Mouse (Mus musculus): ENCODE measurements around the gene Orc3. TPM values are rescaled to one million over a fixed set of nuclear protein-coding genes. Genes with fewer than 3 reads are reported as not detected.

The Orc3 gene
- polyA plus RNA-seq, 1 experiment = 44.2 TPM

- Histone ChIP-seq H3K27ac (ENCODE audit: insufficient read depth, low read length) (no peak overlapping the region), H3K27me3 (ENCODE audit: control insufficient read depth, insufficient read depth, low read length) (no peaks in the 10 kb centered on the region), H3K4me3 (replicated peaks; ENCODE audit: insufficient read depth, low read depth, low read length) (peak overlapping the region; percentile 76), H3K4me1 (ENCODE audit: control insufficient read depth, insufficient read depth, low read length) (peaks cover 4% of the 10 kb centered on the region)
- WGBS = 38% methylated on average over 8 of the region's 8 CpGs
- TF ChIP-seq POLR2A (IDR thresholded peaks at IDR 0.05; ENCODE audit: borderline replicate concordance, insufficient read depth, low read length) (no peak), CTCF (IDR thresholded peaks at IDR 0.05; ENCODE audit: borderline replicate concordance, insufficient read depth, low read depth, low read length) (no peak)
- DNase-seq = no peak
Measured at GRCm38 (mm10) chr4:34616146-34616545, 1.4 kb upstream of the Orc3 start.

- Histone ChIP-seq H3K4me1 (ENCODE audit: control insufficient read depth, insufficient read depth, low read length) (peaks cover 4% of the 10 kb centered on the region), H3K27me3 (ENCODE audit: control insufficient read depth, insufficient read depth, low read length) (no peaks in the 10 kb centered on the region), H3K4me3 (replicated peaks; ENCODE audit: insufficient read depth, low read depth, low read length) (peak overlapping the region; percentile 76), H3K27ac (ENCODE audit: insufficient read depth, low read length) (peak overlapping the region; percentile 67; the same call in 1 of the 2 replicates)
- WGBS = 1% methylated on average over 13 of the region's 13 CpGs
- peak; percentile 33 to 54 for DNase-seq
- TF ChIP-seq CTCF (IDR thresholded peaks at IDR 0.05; ENCODE audit: borderline replicate concordance, insufficient read depth, low read depth, low read length) (no peak), POLR2A (IDR thresholded peaks at IDR 0.05; ENCODE audit: borderline replicate concordance, insufficient read depth, low read length) (no peak)
Measured at GRCm38 (mm10) chr4:34615303-34615702, 559 bp upstream of the Orc3 start.

GRCm38 (mm10) chr4:34613571-34614145 is 1.1 kb downstream of the Orc3 start:
- TF ChIP-seq CTCF (IDR thresholded peaks at IDR 0.05; ENCODE audit: borderline replicate concordance, insufficient read depth, low read depth, low read length) = no peak
- TF ChIP-seq POLR2A (IDR thresholded peaks at IDR 0.05; ENCODE audit: borderline replicate concordance, insufficient read depth, low read length) = no peak
- Histone ChIP-seq H3K4me1 (ENCODE audit: control insufficient read depth, insufficient read depth, low read length) (peaks cover 4% of the 10 kb centered on the region), H3K27me3 (ENCODE audit: control insufficient read depth, insufficient read depth, low read length) (no peaks in the 10 kb centered on the region), H3K27ac (ENCODE audit: insufficient read depth, low read length) (no peak overlapping the region), H3K4me3 (replicated peaks; ENCODE audit: insufficient read depth, low read depth, low read length) (peak overlapping the region; percentile 33)
- WGBS = 34% methylated on average over 6 of the region's 6 CpGs
- DNase-seq = peak; percentile 24

GRCm38 (mm10) chr4:34606658-34607057 is 8.1 kb downstream of the Orc3 start:
- no peak for DNase-seq
- H3K4me1 ChIP-seq (ENCODE audit: control insufficient read depth, insufficient read depth, low read length) = no peaks in the 10 kb centered on the region
- H3K27me3 ChIP-seq (ENCODE audit: control insufficient read depth, insufficient read depth, low read length) = no peaks in the 10 kb centered on the region
- H3K27ac ChIP-seq (ENCODE audit: insufficient read depth, low read length) = no peak overlapping the region
- WGBS = 97% methylated on average over 10 of the region's 10 CpGs
- TF ChIP-seq CTCF (IDR thresholded peaks at IDR 0.05; ENCODE audit: borderline replicate concordance, insufficient read depth, low read depth, low read length) (no peak), POLR2A (IDR thresholded peaks at IDR 0.05; ENCODE audit: borderline replicate concordance, insufficient read depth, low read length) (no peak)
- no peak overlapping the region for H3K4me3 ChIP-seq (replicated peaks; ENCODE audit: insufficient read depth, low read depth, low read length)

GRCm38 (mm10) chr4:34603123-34603522 is 11.6 kb downstream of the Orc3 start:
- TF ChIP-seq POLR2A (IDR thresholded peaks at IDR 0.05; ENCODE audit: borderline replicate concordance, insufficient read depth, low read length) (no peak), CTCF (IDR thresholded peaks at IDR 0.05; ENCODE audit: borderline replicate concordance, insufficient read depth, low read depth, low read length) (no peak)
- Histone ChIP-seq H3K4me1 (ENCODE audit: control insufficient read depth, insufficient read depth, low read length) (no peaks in the 10 kb centered on the region), H3K27me3 (ENCODE audit: control insufficient read depth, insufficient read depth, low read length) (no peaks in the 10 kb centered on the region), H3K4me3 (replicated peaks; ENCODE audit: insufficient read depth, low read depth, low read length) (no peak overlapping the region), H3K27ac (ENCODE audit: insufficient read depth, low read length) (no peak overlapping the region)
- 47% methylated on average over 6 of the region's 6 CpGs for WGBS
- DNase-seq = peak in 1 of 2 experiments; percentile 17

GRCm38 (mm10) chr4:34584871-34585607 is 29.7 kb downstream of the Orc3 start:
- Histone ChIP-seq H3K4me1 (ENCODE audit: control insufficient read depth, insufficient read depth, low read length) (peaks cover 6% of the 10 kb centered on the region), H3K4me3 (replicated peaks; ENCODE audit: insufficient read depth, low read depth, low read length) (no peak overlapping the region), H3K27me3 (ENCODE audit: control insufficient read depth, insufficient read depth, low read length) (no peaks in the 10 kb centered on the region), H3K27ac (ENCODE audit: insufficient read depth, low read length) (no peak overlapping the region)
- no peak for DNase-seq
- TF ChIP-seq POLR2A (IDR thresholded peaks at IDR 0.05; ENCODE audit: borderline replicate concordance, insufficient read depth, low read length) = no peak
- WGBS = 79% methylated on average over 7 of the region's 7 CpGs

- Histone ChIP-seq H3K4me3 (replicated peaks; ENCODE audit: insufficient read depth, low read depth, low read length) (no peak overlapping the region), H3K27ac (ENCODE audit: insufficient read depth, low read length) (no peak overlapping the region), H3K27me3 (ENCODE audit: control insufficient read depth, insufficient read depth, low read length) (no peaks in the 10 kb centered on the region), H3K4me1 (ENCODE audit: control insufficient read depth, insufficient read depth, low read length) (peaks cover 6% of the 10 kb centered on the region)
- 63% methylated on average over 3 of the region's 3 CpGs for WGBS
- no peak for DNase-seq
- TF ChIP-seq POLR2A (IDR thresholded peaks at IDR 0.05; ENCODE audit: borderline replicate concordance, insufficient read depth, low read length) (no peak), CTCF (IDR thresholded peaks at IDR 0.05; ENCODE audit: borderline replicate concordance, insufficient read depth, low read depth, low read length) (no peak)
Measured at GRCm38 (mm10) chr4:34583427-34583826, 31.3 kb downstream of the Orc3 start.

GRCm38 (mm10) chr4:34582476-34582875 is 32.3 kb downstream of the Orc3 start:
- no peak overlapping the region for H3K4me3 ChIP-seq (replicated peaks; ENCODE audit: insufficient read depth, low read depth, low read length)
- H3K4me1 ChIP-seq (ENCODE audit: control insufficient read depth, insufficient read depth, low read length) = peaks cover 6% of the 10 kb centered on the region
- TF ChIP-seq POLR2A (IDR thresholded peaks at IDR 0.05; ENCODE audit: borderline replicate concordance, insufficient read depth, low read length) (no peak), CTCF (IDR thresholded peaks at IDR 0.05; ENCODE audit: borderline replicate concordance, insufficient read depth, low read depth, low read length) (no peak)
- DNase-seq = no peak
- H3K27me3 ChIP-seq (ENCODE audit: control insufficient read depth, insufficient read depth, low read length) = no peaks in the 10 kb centered on the region
- 35% methylated on average over 5 of the region's 5 CpGs for WGBS
- H3K27ac ChIP-seq (ENCODE audit: insufficient read depth, low read length) = no peak overlapping the region; the same call in 1 of the 2 replicates
